Mouse (Mus musculus): ENCODE measurements at regions not wholly inside any gene's neighbourhood (a gene's known extent, or its start where the extent isn't known, plus 50 kb on each side); places are given as distances from the start of the nearest gene placed in this dataset.

- no peak for DNase-seq (ENCODE audit: low spot score in 2 of 2)
Measured at GRCm38 (mm10) chr13:85035903-85036302, 153.3 kb upstream of the Ccnh start.

- DNase-seq (ENCODE audit: low spot score in 2 of 2), result no peak
Measured at GRCm38 (mm10) chr13:85036830-85037229, 152.4 kb upstream of the Ccnh start.

- no peak for DNase-seq (ENCODE audit: low spot score in 2 of 2)
Measured at GRCm38 (mm10) chr13:85066585-85067550, 122.3 kb upstream of the Ccnh start.

- DNase-seq (ENCODE audit: low spot score in 2 of 2), result no peak
Measured at GRCm38 (mm10) chr13:85067551-85068283, 121.5 kb upstream of the Ccnh start.

DNA sequence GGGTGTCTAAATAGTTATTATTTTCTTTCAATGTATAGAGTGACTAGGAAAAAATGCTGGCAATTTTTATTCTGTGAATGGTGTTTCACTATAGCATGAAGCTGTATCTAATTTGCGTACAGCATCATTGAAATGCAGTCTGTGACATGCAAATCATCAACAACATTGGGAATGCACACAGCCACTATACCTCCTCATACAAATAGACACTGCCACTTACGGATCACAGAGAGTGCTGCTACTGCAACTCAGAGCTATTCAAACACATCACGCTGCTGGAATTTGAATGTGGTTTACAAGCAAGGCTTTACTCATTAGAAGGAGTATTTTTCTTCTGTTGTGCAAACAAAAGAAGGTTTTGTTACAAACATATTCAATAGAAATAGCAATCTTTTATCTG lies 120.8 kb upstream of the Ccnh start:
- no peak for DNase-seq (ENCODE audit: low spot score in 2 of 2)

GRCm38 (mm10) chr13:85083335-85083734 lies 105.9 kb upstream of the Ccnh start:
- peak; percentile 30 to 33 for DNase-seq (ENCODE audit: low spot score in 2 of 2)

DNA sequence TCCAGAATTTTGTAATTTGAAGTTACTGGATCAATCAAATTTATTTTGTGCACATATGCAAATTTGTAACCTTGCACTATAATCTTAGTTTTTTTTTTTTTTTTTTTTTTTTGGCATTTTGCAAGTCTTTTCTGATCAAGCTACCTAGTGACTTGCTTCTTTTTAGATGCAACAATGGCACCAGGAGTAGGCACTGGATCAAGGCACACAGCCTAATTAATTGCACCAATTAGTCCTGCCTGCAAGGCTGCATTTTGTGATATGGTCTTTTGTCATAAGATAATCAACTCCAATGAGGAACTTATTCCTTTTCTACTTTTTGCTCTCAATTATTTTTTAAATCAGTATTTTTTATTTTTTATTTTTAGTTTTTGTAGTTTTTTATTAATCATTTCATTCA lies 105.5 kb upstream of the Ccnh start:
- no peak for DNase-seq (ENCODE audit: low spot score in 2 of 2)

GRCm38 (mm10) chr13:85096174-85096573 lies 93.0 kb upstream of the Ccnh start:
- no peak for DNase-seq (ENCODE audit: low spot score in 2 of 2)

DNA sequence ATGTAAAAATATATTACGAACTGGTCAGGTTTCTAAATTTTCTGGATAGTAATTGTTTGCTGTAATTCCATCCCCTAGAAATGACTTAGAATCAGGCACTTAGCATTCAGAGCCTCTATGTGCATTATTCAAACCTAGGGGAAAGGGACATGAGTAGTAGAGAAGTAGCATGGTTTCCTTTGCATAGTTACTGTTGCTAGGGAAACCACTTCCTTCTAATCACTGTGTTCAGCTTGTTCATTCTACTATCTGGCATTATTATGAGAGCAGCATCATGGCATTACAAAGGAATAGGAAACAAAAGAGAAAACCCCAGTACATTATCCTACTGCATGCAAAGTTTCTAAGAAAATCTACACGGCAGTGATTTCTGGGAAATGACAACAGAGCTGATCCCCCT lies 65.9 kb upstream of the Ccnh start:
- DNase-seq (ENCODE audit: low spot score in 2 of 2), result no peak

DNA sequence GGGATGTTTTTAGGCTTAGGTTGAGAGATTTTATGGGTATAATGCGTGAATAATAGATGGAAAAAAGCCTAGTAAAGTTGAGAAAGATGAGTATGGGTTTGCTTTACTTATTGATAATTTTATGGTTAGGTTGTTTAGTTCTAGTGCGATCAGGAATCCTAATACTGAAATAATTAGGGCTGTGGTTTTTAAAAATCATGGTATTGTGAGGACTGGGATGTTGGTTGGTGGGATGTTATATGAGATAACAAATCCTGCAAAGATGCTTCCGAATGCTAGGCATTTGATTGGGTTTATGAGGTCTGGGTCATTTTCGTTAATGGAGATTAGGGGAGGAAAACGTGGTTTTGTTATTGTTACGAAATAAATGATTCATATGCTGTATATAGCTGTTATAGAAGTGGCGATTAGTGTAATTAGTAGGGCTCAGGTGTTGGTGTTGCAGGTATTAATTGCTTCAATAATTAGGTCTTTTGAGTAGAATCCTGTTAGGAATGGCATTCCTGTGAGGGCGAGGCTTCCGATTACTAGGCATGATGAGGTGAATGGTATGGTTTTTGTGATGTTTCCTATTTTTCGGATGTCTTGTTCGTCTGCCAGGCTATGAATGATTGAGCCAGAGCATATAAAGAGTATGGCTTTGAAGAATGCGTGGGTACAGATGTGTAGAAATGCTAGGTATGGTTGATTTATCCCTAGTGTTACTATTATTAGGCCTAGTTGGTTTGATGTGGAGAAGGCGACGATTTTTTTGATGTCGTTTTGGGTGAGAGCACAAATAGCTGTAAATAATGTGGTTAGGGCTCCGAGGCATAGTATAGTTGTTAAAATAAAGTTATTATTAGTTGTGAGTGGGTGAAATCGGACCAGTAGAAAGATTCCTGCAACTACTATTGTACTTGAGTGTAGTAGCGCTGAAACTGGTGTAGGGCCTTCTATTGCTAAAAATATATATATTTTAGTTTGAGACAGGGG lies 62.3 kb upstream of the Ccnh start:
- peak in 1 of 2 experiments; percentile 60 for DNase-seq (ENCODE audit: low spot score in 2 of 2)

DNA sequence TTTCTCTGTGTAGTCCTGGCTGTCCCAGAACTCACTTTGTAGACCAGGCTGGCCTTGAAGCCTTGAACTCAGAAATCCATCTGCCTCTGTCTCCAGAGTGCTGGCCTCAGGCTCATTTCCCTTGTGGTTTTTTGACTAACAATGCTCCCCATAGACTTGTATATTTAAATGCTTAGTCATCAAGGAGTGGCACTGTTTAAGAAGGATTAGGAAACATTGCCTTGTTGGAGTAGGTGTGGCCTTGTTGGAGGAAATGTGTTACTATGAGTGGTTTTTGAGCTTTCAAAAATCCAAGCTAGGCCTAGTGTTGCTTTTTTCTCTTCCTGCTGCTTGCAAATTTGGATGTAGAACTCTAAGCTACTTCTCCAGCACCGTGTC lies 61.7 kb upstream of the Ccnh start:
- no peak for DNase-seq (ENCODE audit: low spot score in 2 of 2)
